Mouse (Mus musculus): Measurements from ENCODE around the gene Tpo. TPM values are rescaled to one million over a fixed set of nuclear protein-coding genes. Genes with fewer than 3 reads are reported as not detected.
A peak's percentile ranks its signal among the peaks of the same experiment; 100 is the strongest.

Tpo gene
- total RNA-seq, 2 experiments from 2014 or later = 0.20 to 0.25 TPM

DNA sequence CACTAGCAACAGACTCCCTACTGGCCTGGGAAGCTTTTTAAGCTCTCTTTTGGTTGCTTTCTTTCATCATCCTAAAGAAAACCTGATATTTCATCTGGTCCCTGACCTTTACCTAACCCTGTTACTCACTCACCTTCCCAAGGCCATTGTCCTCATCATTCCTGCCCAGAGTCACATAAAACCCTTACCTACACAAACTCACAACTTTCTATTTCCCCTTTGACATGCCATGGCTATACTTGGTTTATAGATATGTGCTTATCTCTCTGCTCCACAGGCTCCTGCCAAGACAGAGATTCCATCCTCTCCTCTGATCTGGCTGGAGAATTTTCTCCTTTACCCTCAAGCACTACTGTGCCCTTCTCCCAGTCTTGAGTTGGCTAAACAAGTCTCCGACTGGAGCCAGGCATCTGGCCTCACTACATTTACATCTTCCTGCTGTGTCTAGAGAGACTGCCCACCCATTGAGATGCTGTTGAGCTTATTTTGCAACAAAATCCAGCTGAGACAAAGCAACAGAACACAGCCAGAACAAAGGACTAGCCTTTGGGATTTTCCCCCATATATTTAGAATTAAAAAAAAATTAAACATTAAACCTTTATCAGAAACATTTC, 70.8 kb downstream of the Tpo start:
- Histone ChIP-seq H3K27ac (no peak overlapping the region), H3K4me3 (no peak overlapping the region)
- no peak for DNase-seq (ENCODE audit: low spot score in 2 of 2)
- no peak for TF ChIP-seq CTCF (conservative IDR thresholded peaks at IDR 0.05)

DNA sequence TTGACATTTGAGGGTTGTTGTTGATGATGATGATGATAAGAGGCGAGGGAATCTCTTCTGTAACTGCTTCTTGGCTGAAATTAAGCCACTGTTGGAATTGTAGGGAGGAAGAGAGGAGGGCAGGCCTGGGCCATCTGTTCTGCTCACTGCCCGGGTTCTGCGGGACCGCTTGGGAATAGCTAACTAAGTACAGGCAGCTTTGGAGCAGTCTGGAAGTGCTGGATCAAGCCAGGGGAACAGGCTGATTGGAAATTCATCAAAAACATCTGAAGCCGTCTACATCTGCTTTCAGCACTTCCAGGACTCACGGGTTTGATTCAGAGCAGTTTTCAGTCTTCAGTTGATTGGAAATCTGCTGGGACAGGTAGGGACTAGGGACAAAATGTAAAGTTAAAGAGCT, 74.4 kb downstream of the Tpo start:
- Histone ChIP-seq H3K4me3 (no peak overlapping the region), H3K27ac (no peak overlapping the region)
- TF ChIP-seq CTCF (conservative IDR thresholded peaks at IDR 0.05) = no peak
- DNase-seq (ENCODE audit: low spot score in 2 of 2) = no peak

DNA sequence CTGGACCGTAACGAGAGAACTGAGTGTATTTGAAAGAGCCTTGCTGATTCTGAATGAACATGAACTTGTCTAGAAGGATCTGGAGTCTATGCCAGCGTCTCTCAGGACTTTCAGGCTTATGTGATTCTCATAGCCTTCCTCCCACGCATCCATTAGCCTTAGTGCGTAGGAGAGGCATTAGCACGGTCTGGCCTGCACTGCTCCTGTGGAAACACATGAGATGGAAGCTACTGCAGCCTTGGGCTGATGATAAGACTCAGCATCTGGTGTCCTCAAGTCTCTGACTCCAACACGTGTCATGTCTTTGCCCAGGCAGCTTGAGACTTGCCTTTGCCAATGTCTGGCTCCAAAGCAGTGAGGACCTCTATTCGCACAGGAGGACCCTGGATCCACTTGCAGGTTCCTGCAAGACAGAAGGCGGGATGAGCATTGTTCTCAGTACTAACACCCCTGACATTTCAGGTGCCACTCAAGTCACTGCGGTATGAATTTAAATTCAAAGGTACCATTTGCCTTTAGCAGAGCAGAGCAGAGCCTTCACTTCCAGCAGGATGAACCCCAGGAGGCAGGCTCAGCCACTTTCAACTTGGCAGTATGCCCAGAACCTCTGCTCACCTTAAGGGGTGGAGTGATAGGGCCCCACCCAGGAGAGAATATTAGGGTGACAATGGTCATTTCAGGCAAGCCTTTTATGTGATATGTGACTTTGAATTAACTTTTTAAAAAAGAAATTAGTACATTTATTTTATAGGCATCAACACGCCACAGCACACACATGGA, 77.5 kb downstream of the Tpo start:
- no peak for DNase-seq (ENCODE audit: low spot score in 2 of 2)
- no peak for TF ChIP-seq CTCF (conservative IDR thresholded peaks at IDR 0.05)
- Histone ChIP-seq H3K4me3 (no peak overlapping the region), H3K27ac (no peak overlapping the region)

DNA sequence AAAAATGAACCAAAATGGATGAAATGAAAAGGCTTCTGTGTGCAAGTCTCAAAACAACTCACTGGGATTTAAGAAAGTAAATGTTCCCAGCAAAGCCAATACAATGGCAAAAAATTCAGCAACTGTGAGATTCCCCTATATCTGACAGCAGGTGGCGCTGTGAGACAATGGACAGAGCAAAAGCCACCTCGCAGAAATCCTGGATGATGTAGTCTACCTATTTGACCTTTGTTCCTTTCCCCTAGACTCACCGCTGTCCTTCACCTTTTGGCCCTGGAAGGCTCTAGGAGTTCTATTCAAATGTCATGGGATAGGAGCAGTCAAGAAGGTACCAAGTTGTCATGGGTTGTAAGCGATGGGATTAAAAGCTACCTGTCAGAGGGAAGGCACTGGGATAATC, 82.2 kb downstream of the Tpo start:
- TF ChIP-seq CTCF (conservative IDR thresholded peaks at IDR 0.05) = peak; percentile 95
- no peak overlapping the region for H3K27ac ChIP-seq
- no peak overlapping the region for H3K4me3 ChIP-seq
- peak; percentile 39 to 76 for DNase-seq (ENCODE audit: low spot score in 2 of 2)

DNA sequence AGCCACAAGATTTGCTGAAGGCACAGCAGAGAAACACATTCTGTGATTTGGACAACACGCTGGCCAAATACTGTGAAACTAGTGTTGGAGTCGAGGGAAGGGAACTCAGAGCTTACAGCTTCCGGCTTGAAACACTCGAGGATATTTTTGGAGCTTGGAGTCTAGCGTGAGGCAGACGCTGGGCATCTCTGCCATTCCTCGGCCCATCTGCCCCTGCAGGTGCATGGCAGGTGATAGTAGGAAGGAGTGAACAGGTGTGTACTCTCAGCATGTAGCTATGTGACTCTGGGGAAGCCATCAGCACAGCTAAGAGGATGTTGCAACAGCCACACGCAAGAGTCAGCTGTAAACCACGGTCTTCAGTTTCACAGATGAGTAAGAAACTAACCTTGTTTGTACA, 82.6 kb downstream of the Tpo start:
- Histone ChIP-seq H3K4me3 (no peak overlapping the region), H3K27ac (no peak overlapping the region)
- TF ChIP-seq CTCF (conservative IDR thresholded peaks at IDR 0.05) = no peak
- no peak for DNase-seq (ENCODE audit: low spot score in 2 of 2)

DNA sequence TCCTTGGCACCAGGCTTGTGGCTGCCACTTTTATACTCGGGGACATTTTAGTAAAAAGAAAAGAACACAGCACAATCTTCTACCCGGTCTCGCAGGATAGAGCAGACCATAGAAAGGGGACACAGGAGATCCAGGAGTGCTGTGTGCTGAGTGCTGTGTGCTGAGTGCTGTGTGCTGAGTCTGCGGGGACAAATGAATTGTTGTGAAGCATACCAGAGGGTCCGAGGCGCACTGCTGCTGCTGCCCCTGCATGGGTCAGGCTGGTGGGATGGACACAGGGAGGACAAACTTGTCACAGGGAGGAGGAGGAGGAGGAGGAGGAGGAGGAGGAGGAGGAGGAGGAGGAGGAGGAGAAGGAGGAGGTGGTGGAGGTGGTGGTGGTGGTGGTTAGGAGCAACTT, 83.6 kb downstream of the Tpo start:
- no peak for TF ChIP-seq CTCF (conservative IDR thresholded peaks at IDR 0.05)
- DNase-seq (ENCODE audit: low spot score in 2 of 2) = no peak
- H3K4me3 ChIP-seq = no peak overlapping the region
- no peak overlapping the region for H3K27ac ChIP-seq

DNA sequence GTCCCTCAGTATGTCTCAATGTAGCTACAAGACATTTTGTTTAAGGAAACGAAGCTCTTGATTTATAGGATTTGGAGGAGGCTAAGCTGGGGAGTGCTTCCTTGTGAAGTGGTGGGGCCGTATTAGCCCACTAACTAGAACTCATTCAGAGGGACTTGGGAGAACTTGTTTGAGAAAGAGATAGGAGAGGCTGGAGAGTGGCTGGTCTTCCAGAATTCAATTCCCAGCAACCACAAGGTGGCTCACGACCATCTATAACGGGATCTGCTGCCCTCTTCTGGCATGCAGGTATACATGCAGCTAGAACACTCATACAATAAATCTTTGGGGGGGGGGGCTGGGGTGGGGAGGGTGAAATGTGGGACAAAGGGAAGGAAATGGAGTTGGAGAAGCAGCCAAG, 92.3 kb downstream of the Tpo start:
- peak overlapping the region; percentile 28; the same call in 1 of the 2 replicates for H3K27ac ChIP-seq
- peak; percentile 70 for TF ChIP-seq CTCF (conservative IDR thresholded peaks at IDR 0.05)
- no peak overlapping the region for H3K4me3 ChIP-seq
- DNase-seq (ENCODE audit: low spot score in 2 of 2) = peak; percentile 25 to 59

DNA sequence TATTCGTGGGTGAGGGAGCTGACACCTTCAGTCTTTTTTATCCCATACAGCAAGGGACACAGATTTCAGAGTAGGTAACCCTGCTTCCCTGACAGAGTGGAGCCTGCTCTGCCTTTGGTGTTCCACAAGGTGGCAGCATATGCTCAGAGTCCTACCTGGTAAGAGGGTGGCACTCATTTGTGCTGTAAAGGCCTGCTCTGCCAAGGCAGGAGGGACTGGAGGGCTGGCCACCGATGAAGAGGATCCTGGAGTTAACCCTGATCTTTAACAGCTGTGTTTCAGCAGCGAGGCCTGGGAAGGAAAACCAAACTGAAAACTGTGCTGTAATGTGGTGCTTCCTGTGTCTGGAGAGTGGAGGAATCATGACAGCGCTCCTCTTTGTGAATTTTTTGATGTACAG, 92.9 kb downstream of the Tpo start:
- TF ChIP-seq CTCF (conservative IDR thresholded peaks at IDR 0.05) = peak; percentile 90
- H3K27ac ChIP-seq = peak overlapping the region; percentile 28; the same call in 1 of the 2 replicates

DNA sequence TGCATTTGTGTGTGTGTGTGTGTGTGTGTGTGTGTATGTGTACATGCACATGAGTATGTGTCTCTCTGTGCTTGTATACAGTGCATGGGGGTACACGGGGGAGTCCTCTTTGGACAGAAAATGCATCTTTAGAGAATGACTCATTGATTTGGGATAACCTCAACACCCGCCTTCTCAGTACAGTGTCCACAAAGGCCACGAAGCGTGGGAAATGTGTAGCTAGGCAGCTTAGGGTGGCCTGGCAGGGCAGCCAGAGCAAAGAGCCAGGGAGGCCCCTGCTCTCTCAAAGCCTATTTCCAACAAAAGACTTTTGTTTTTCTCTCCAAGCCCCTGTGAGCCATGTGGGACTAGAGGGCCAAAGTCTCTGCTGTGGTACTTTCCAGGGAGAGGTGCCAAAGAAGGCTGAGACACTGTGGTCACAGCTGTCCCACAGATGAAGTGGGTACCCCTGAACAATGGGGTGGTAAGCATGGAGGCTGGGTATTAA, 95.8 kb downstream of the Tpo start:
- no peak overlapping the region for H3K4me3 ChIP-seq
- TF ChIP-seq CTCF (conservative IDR thresholded peaks at IDR 0.05) = no peak
- peak overlapping the region; percentile 72 for H3K27ac ChIP-seq
- peak in 1 of 2 experiments; percentile 29 for DNase-seq (ENCODE audit: low spot score in 2 of 2)

More for the DNA sequence above, 92.9 kb downstream of the Tpo start:
- peak; percentile 55 to 66 for DNase-seq (ENCODE audit: low spot score in 2 of 2)
- H3K4me3 ChIP-seq = no peak overlapping the region

DNA sequence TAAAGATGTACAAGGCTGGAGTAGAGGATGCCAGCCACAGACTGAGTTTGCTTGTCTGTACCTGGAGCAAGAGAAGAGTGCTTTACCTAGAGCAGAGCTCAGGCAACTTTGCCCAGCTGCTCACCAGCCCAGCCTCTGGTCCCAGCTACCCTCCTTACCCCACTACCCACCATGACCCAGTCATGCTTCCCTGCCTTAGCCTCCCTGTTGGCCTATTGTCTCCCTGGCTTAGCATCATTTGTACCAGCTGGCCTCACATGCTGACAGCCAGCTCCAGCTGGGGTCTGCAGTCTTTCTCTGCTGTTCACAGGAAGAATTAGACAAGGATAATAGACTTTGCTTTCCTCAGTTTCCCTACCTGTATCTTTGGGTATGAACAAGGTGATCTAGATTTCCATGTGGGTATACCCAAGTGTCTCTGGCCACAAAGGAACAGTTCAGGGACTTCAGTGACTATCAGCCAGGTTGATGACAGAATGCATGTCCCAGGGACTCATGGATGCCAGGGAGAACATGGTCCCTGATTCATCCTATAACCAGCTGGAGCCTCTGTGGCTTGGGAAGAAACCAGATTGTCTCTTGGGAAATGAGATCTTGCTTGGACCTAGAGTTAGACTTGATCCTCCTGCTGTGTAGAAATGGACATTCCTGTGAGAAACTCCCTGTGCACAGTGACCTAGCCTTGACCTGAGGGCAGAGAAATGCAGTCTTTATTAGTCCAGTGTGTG, 96.4 kb downstream of the Tpo start:
- Histone ChIP-seq H3K27ac (peak overlapping the region; percentile 72), H3K4me3 (no peak overlapping the region)
- TF ChIP-seq CTCF (conservative IDR thresholded peaks at IDR 0.05) = no peak
- no peak for DNase-seq (ENCODE audit: low spot score in 2 of 2)

DNA sequence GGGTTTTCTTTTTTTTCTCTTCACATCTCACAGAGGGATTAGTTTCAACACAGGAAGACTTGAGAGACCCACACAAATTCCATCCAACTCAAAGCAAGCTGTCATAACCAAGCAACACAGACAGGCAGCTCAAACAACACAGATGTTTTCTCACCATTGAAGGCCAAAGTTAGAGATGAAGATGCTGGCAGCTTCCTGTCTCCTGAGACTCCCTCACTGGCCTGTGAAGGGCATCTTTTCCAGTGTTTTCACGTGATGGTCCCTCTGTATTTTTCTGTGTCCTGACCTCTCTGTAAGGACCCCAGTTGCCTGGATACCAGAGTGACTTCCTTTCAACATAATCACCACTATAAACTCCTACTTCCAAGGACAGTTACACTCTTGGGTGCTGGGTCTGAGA, 97.0 kb downstream of the Tpo start:
- Histone ChIP-seq H3K4me3 (no peak overlapping the region), H3K27ac (peak overlapping the region; percentile 72)
- DNase-seq (ENCODE audit: low spot score in 2 of 2) = no peak
- TF ChIP-seq CTCF (conservative IDR thresholded peaks at IDR 0.05) = no peak

DNA sequence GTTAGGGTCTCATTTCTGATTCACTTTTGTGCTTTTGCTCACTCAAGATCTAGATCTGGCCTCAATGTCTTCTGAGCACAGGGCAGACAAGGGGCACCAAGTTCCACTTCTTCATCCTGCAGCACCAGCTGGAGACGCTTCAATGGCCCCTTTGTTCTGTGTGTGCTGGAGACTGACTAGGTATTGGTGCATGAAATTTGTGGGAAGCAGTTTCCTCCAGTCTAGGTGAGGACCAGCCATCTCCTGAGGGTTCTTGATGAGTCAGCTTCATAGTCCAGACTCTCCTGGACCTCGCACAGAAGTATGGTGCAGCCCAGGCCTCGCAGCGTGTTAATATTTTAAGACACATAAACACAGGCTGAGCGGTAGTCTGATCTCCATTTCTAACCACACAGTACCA, 97.7 kb downstream of the Tpo start:
- DNase-seq (ENCODE audit: low spot score in 2 of 2) = no peak
- Histone ChIP-seq H3K27ac (peak overlapping the region; percentile 36), H3K4me3 (no peak overlapping the region)
- no peak for TF ChIP-seq CTCF (conservative IDR thresholded peaks at IDR 0.05)

DNA sequence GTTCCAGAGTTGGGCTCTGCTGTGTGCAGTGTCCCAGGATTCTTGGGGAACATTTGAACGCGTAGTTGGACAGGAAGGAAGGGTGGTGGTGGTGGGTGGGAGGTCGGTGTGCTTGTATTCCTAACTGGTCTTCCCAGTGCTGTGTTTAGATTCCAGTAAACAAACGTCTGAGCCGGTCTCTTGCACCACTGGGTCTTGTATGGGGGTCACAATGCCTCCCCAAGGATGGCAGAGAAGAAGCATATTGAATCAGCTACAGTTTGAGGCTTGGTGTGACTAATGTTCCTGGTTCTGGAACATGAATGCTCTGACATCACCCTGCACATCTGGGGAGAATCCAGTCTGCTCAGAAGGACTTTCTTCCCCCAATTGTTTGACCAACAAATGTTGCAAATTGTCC, 101.9 kb downstream of the Tpo start:
- DNase-seq (ENCODE audit: low spot score in 2 of 2) = no peak
- Histone ChIP-seq H3K4me3 (no peak overlapping the region), H3K27ac (no peak overlapping the region)
- TF ChIP-seq CTCF (conservative IDR thresholded peaks at IDR 0.05) = no peak
